Mouse (Mus musculus) frontal cortex, postnatal 25 days (tissue): ENCODE measurements around the gene Fbxw11.
"Not testable (repeated sequence)": the region's sequence is repeated elsewhere in the genome, so short reads cannot be mapped to it uniquely, and the experiment has no call there.

Source experiments
- DNase-seq, 2 experiments: peaks; one replicate each; pipeline ENCODE4 v3.0.0; 2022; ENCODE audit warnings: low spot score in 2 of 2

Gene Fbxw11

DNA sequence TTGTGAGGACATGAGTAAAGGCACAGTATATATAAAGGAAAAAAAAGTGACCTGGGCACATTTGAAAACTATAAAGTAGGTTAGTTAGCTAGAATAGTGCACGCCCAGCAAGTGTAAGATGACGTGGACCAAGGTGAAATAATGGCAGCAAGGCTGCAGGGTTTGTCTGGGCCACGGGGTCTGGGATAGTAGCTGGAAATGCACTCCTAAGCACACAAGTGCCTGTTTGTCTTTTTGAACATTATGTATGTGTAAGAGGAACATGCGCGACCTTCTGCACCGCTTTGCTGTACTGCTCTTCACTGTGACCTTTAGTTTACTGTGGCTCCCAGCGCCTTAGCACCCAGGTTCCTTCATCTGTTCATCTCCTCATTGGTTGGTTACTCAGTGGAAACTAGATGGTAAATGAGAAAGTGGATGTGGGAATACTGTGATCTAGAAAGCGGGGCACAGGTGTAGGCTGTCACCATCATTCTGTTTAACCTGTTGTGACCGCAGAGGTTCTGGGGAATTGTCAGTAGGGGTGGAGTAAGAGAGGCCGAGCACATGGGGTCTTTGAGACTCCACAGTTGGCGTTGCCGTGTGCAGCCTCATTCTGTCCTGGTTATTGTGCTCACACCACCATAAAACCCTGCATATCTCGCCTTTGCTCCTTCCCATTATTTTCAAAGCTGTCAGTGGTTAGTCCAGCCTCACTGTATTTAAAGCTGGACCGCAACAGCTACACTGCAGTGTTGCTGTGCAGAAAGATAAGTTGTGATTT lies 66.4 kb downstream of the Fbxw11 start:
- DNase-seq = no peak

DNA sequence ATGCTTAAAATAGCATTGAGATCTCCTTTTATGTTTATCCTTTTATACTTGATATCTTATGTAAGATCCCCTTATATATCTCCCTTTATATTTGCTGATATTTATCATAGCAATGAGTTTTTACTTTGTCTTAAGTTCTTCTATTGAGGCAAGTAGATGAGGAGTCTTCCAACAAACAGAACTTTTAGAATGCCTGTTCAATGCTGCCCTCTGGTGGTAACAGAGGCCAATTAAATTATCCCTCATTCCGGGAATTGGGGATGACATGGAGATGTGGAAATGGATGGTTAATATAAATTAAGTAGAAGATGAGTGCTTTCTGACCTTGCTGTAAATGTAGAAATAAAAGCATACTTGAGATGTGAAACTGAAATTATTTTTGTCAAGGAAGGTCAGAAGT lies 67.0 kb downstream of the Fbxw11 start:
- peak in 1 of 2 experiments; percentile 36 for DNase-seq

DNA sequence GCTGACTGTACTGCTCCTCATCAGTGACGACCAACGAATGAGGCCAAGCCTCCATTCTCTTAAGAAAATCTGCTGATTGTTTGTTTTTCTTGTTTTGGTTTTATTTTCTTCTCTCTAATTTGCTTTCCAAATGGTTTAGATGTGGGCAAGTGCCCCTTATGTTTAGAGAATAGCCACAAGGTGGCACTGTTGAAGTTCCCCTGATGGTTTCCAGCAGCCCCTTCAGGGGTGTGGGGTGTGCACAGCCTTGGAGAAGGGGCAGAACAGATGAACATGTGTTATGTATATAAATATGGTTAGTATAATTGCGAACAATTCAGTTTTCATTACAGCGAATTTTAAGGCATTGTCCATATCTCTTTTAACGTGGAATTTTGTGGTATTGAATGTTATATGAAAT lies 71.7 kb downstream of the Fbxw11 start:
- DNase-seq = no peak

DNA sequence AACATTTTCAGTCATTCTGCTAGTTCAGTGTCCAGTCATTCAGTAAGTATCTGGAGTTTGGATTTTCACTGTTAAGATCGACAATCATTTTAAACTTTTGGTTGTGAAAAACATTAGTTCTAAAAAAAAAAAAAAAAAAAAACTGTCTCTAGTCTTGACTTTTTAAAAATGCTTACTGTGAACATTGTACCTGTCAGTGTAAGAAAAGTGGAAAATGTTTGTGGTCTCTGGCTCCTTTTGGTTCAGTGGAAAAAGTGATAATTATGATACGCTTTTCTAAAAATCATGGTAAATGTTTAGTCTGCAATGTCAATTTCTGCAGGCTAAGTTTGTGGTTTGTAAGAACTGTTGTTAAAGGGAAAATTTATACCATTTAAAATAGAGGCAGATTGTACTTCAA lies 72.4 kb downstream of the Fbxw11 start:
- DNase-seq = no peak

DNA sequence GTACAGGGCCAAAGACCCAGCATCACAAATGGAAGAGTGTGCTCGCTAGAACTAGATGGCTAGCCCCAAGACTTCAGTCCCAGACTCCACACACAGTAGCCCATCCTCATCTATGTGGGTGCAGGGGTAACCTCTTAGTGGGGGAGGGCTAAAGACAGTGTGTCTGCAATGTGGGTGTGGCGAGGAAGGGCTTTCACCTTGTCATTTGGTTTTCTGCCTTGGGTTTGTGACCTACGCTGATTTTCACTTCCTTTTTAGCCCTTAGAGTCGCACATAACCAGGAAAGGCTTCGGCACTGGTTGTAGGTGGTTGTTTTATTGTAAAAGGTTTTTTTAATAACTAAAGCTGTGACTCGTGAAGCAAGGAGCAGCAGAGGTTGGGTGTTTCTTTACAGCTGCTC lies 73.0 kb downstream of the Fbxw11 start:
- DNase-seq = no peak

DNA sequence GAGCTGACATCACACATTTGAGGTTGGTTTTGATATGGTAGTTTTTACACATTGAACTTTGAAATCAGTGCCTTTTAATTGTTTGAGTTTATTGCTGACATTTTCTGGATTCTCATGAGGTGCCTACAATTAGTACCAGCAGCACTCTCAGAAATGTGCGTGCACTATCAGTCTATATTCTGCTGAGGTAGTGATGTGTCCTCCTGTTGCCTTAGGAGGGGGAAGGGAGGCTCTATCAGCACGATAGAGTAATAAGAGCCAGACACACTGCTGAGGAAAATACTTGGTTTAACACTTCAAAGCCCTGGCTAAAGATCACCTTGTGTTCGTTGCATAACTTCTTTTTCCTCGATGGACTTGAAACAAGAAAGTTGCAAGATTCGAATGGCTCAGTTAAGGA lies 73.4 kb downstream of the Fbxw11 start:
- DNase-seq = no peak

DNA sequence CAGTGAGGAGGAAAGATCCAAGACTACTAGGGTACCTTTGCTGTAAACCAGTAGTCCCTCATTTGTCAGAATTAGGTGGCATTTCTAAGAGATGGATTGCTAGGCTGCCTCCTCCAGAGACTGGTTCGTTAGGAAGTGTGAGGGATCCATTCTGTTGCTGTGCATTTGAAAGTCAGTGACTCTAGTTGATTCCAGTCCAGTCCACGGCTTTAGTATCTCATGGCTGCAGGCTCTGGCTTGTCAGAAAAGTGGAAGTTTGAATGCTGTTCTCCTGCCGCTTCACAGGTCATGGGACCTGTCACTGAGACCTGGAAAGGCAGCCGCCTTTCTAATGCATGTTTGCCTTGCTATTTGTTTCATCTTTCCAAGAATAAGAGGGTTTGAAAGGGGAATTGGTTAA lies 74.4 kb downstream of the Fbxw11 start:
- DNase-seq = no peak

DNA sequence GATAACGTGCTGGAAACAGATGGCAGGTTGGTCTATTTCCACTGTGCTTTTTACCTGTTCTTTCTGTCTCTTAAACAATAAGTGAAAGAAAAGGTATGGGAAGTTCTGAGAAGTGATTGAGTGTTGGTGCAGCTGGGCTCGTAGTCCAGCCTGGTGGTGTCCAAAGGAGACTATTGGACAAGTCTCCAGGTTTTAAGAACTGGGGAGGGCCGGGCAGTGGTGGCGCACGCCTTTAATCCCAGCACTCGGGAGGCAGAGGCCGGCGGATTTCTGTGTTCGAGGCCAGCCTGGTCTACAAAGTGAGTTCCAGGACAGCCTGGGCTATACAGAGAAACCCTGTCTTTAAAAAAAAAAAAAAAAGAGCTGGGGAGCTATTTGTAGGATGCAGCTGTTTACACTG lies 75.2 kb downstream of the Fbxw11 start:
- DNase-seq = not testable (repeated sequence)

DNA sequence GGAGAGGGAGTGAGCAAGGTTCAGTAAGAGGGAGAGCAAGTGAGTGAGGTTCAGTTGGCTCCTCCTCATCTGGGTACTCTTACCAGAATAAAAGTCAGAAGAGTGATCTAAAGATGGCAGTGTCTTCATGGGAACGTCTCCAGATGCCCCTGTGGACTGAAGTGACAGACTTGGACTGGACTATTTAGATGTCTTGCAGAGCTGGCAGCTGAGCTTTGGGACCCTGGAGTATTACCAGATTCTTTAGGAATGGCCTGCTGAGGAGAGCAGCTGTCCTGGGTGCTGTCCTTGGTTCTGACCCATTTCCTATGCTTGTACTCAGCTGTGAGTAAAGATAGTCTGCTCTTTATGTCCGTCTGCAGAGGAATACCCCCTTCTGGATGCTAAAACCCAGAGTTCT lies 75.8 kb downstream of the Fbxw11 start:
- DNase-seq = no peak

DNA sequence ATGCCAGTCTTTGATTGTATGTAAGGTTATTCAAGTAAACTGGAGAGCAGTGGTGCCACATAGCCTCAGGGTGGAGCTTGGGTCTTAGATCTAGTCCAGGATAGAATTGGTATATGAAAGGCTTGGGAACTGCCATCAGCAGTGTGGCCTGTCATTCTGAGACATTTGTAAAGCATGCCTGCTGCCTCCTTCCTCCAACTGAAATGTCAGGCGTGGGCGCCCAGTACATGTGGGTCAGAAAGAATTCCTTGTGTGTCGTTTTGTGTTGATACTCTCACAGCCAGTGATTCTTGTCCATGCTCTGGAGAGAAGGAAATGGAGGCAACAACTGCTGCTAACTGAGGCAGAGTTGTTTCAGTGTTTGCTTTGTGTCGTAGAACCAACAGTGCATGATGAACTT lies 76.5 kb downstream of the Fbxw11 start:
- DNase-seq = no peak

DNA sequence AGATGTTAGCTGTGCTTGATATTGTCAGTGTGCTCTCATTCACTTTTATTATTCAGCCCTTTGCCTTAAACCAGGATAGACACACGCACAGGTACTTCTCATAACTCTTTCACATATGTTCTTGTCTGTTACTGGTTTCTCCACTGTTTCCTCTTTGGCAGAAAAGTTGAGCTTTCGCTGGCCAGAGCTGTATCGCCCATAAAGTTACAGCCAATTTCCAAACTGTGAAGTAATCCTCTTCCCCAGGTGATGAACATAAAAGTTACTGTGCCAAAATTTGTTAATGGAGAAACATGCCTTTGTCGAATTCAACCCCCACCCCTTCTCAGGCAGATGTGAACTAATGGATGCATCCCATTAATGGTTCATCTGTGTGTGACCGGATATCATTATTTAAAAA lies 80.1 kb downstream of the Fbxw11 start:
- no peak for DNase-seq

DNA sequence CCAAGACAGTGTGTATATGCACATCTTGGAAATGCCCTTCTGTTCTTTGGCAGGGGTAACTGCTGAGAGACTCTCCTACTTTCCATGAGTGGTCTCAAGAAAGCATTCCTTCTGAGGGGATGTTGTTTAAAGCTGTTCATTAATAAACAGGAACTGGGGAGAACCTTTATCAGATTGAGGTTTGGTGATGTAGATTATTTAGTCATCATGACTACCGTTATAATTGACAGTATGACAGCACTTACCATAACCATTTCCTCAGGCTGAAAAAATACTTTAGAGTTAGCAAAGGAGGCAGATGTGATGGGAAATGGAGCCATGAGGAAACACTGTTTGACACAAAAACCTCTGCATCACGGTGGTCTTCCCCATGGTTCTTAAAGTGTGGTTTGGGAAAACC lies 80.8 kb downstream of the Fbxw11 start:
- DNase-seq = no peak

DNA sequence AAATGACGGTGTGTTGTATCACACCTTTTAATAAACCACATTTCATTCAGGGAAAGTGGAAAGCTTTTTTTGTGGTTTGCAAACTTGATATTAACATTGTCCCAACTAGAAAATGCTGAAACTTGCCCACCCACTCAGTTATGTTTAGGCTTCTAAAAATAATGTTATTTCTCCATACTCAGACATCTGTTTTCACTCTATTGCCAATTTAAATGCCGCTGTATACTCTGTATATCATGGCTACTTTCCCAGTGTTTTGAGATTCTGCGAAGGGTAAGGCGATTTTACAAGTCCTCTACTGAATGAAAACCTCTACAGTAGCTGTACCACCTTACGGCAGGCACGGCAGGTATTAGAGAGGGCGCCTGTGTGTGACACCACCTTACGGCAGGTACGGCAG lies 82.6 kb downstream of the Fbxw11 start:
- no peak for DNase-seq

DNA sequence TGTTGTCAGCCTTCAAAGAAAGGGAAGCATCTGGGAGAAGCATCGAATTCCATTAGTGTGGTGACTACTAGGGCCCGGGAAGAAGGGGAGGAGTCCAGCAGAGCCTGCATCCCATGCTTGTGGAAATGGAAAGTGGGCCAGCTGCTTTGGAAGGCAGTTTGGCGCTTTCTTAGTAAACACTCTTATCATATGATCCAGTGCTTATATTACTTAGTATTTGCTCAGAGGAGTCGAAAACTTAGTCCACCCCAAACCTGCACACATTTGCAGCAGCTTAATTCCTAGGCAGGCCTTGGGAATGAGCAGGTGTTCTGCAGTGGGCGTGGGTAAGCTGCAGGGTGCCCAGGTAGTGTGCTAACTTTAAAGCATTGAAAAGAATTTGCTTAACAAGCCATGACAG lies 89.9 kb downstream of the Fbxw11 start:
- no peak for DNase-seq

DNA sequence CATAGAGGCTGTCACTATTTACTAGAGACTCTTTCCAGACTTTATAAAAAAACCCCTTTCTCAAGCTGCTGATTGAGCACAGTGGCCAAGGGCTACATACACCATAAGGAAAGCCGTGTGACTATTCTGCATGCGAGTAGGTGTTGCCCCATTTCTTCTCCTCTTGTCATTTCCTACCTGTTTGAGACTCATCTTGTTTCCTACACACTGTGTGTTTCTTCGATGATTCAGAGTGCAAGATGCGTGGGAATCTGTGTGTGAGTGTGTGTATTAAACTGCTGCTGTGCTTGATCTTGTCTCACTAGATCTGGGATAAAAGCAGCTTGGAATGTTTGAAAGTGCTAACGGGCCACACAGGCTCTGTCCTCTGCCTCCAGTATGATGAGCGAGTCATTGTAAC lies 90.7 kb downstream of the Fbxw11 start:
- DNase-seq = no peak

DNA sequence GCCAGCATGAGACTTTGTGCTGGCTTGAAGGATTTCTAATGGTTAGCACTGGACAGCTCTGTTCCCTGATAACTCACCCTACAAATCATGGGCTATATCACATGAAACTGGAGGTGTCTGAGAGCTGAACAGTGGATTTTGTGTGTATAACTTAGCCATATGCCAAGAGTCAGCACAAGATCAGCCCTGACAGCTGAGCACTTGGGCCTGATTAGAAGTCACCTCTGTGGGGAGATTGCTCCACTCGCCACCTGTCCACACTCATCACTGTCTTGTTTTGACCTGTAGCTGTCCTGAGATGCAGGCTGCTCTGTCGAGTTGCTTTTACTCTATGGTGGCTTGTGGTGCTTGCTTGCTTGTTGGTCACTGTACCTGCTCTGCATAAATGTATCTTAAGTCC lies 93.8 kb downstream of the Fbxw11 start:
- DNase-seq = no peak

DNA sequence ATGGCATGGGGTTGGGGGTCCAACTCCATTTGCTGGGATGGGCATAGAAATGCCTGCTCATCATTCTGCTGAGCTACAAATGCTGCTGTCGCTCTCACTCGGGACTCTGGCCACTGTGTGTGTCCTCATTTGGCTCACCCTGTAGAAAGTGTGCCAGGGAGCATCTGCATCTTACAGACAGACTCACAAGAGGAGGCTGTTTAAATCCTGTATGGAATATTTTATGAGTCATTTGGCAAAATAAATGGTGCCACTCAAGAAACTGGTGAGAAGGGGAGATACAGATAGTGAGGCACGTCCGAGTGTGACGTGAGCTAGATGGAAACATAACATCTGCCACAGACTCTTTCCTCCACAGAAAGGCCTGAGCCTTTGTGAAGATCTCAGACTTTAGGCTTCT lies 95.2 kb downstream of the Fbxw11 start:
- no peak for DNase-seq

DNA sequence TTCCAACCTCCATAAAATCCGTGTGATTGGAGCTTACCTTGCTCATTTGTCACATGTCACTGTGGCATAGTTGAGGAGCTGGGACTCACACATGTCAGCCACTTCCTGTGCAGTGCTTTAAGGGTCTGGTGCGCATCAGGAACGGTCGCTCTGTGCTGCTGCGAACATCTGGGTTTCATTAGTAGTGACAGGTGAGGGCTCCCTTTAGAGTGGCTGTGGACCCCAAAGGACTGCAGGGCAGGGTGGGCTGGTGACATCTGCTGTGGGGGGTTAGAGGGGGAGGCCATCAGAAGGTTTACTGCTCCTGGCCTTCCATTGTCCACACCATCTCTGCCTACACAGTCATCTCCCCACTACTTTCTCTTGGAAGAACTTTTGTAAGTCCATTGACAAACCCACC lies 101.4 kb downstream of the Fbxw11 start:
- DNase-seq = no peak

DNA sequence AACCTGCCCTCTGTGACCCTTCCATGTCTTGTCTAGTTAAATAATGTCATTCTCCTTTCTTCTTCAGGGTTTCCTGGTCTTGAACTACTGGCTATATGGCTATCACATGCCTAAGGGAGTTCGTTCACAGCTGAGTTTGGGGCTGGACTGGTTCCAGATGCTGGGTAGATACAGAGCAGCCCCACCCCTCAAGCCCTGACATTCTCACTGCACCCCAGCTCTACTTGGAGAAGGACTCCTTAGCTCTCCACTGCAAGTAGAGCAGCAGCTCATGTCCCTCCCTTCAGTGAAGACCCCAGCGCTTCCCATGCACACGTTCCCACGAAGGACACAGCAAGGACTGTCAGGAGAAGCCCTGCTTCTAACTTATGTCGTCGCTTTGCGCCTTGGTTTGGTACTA lies 101.9 kb downstream of the Fbxw11 start:
- DNase-seq = no peak

DNA sequence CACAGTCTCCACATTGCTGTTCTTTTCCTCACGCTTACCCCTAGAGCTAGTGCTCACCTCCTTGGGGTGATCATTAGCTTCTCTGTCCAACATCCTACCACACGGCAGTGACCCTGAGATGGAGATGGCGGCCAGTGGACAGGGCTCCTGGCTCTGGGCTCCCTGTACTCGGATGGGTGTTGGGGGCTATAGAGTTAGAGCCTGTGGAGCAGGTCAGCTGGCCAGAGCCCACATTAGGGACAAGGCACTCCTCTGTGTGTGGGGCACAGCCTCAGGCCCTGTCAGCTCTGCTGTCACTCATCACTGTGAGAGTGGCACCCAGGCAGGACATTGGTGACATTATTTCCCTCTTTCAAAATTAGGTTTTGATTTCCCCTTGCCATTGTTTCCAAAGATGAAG lies 102.9 kb downstream of the Fbxw11 start:
- DNase-seq = no peak

DNA sequence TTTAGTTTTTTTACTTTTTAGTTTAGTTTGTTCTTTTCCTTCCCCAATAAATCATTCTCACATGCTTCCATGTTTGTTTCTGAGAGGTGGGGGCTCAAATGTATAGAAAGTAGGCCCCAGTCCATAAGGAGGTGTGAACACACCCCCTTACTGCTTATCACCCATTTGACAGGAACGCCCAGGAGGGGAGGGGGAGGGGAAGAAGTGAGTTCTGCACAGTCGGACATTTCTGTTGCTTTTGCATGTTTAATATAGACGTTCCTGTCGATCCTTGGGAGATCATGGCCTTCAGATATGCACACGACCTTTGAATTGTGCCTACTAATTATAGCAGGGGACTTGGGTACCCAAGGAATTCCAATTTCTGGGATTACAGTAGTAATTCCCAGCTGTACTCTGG lies 103.5 kb downstream of the Fbxw11 start:
- DNase-seq = no peak

DNA sequence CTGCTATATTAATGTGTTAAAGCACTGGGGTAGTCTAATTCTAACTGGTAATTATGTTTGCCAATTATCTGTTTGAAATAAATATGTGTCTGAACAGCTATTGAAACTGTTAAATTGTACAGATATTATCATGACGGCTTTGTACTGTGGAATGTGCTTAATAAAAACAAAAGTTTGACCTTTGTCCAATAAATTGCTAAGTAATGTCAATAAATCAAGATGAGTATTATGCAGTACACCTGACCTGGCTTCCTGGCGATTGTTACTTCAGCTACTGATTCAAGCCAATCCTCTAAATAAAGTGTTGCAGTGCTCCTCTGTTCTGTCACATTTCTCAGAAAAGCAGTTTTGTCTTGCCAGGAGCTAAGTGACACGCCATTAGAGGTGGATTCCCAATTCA lies 104.0 kb downstream of the Fbxw11 start:
- DNase-seq = no peak

DNA sequence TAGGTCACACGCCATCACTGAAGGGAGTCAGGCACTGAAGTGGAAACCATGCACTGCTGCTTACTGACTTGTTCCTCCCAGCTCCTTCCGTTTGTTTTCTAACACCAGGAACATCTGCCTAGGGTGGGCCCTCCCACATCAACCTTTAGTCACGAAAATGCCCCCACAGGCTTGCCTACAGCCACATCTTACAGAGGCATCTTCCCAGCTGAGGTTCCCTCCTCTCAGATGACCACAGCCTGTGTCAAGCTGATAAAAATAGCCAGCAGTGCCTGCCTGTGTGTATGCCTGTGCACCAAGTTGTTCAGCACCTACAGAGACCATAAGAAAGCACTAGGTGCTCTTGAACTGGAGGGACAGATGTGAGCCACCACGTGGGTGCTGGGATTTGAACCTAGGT lies 106.3 kb downstream of the Fbxw11 start:
- no peak for DNase-seq

DNA sequence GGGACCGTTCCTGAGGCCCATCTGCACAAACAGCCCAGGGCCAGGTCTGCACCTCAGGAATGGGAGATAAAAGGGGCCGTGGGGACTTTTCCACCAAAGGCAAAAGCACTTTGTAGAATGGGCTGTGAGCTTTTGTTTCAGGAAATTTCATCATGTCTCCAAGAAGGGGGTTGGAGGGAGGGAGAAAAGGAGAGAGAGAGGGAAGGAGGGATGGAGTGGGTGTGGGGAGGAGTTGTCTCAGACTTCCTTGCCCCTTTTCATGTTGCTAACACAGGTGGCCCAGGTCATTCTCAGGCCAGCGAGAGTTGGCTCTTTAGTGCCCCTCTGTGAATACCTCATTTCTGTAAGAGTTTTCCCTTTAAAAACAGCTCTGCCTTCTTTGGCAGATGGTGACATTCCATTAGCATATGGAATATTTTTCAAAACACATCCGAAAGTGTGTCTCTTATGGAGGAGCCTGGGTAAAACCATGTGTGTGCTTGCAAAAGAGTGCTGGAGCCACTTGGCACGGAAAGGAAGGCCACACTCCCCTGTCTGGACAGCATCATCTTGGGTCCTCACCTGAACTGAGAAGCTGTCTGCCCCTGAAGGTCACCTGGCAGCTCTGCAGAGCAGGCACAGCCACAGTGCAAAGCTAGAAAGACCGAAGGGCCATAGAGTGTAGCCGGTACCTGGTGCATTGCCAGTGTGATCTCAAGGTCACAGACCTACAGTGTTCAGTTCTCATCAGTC lies 109.5 kb downstream of the Fbxw11 start:
- DNase-seq = no peak
